Mouse (Mus musculus) ES-E14 (cell line): Measurements from ENCODE around the gene Gm15293. TPM values are rescaled to one million over a fixed set of nuclear protein-coding genes. Genes with fewer than 3 reads are reported as not detected.
"Not testable (repeated sequence)": the region's sequence is repeated elsewhere in the genome, so short reads cannot be mapped to it uniquely, and the experiment has no call there.

Experiments used
- DNase-seq: peaks from one replicate; pipeline ENCODE4 v3.0.0-alpha.2; 2013; ENCODE audit warnings: low read depth, low spot score
- H3K27ac ChIP-seq: 2 replicates; pipeline ENCODE4 v1.5.1; 2012; ENCODE audit warnings: low read depth, mild to moderate bottlenecking, low read length, moderate library complexity, mixed read lengths; ENCODE audit not compliant: poor library complexity, insufficient read depth, severe bottlenecking
- H3K36me3 ChIP-seq: 2 replicates; pipeline ENCODE4 v1.6.1; 2012; ENCODE audit warnings: mild to moderate bottlenecking, low read length, moderate library complexity, mixed read lengths; ENCODE audit not compliant: control insufficient read depth, poor library complexity, insufficient read depth, severe bottlenecking
- H3K4me1 ChIP-seq, 2 experiments: fragments of 150-350 bp in 1 of 2; sonication (generic) in 1 of 2; 2 replicates each; pipeline ENCODE4 v1.6.1; 2012; ENCODE audit warnings: low read length in 2 of 2, mild to moderate bottlenecking in 1 of 2, mixed read lengths in 1 of 2; ENCODE audit not compliant: control insufficient read depth in 2 of 2, insufficient read depth in 2 of 2, poor library complexity in 1 of 2
- H3K4me3 ChIP-seq, 2 experiments: fragments of 150-350 bp in 1 of 2; sonication (generic) in 1 of 2; 2 replicates each; pipeline ENCODE4 v1.5.1; 2012; ENCODE audit warnings: low read length in 2 of 2, low read depth in 1 of 2, mild to moderate bottlenecking in 1 of 2, mixed read lengths in 1 of 2; ENCODE audit not compliant: insufficient read depth in 1 of 2, poor library complexity in 1 of 2, severe bottlenecking in 1 of 2
- H3K9ac ChIP-seq: 2 replicates; pipeline ENCODE4 v1.6.1; 2012; ENCODE audit warnings: low read depth, mild to moderate bottlenecking, low read length, mixed read lengths; ENCODE audit not compliant: poor library complexity, insufficient read depth, severe bottlenecking
- H3K9me3 ChIP-seq: fragments of 150-350 bp; sonication (generic); 2 replicates; pipeline ENCODE4 v1.6.1; 2012; ENCODE audit warnings: low read depth, mild to moderate bottlenecking, low read length; ENCODE audit not compliant: control insufficient read depth, insufficient read depth
- in situ Hi-C, 2 experiments: fragments of 600-800 bp; cut with MboI; formaldehyde crosslinking; loops; one replicate each; pipeline ENCODE4 v1.15.1; 2025; ENCODE audit warnings: low sequenced_read_pairs in 2 of 2, inconsistent platforms in 1 of 2; ENCODE audit not compliant: unreplicated experiment in 2 of 2
- total RNA-seq: library from RNA; depleted of rRNA; stranded (reverse); fragments of 300-350 nt; gene quantifications from 2 replicates; pipeline ENCODE4 v1.2.3, GENCODE M21; 2012; rRNA removed

Gm15293 gene
- total RNA-seq = not detected in 2 replicates

DNA sequence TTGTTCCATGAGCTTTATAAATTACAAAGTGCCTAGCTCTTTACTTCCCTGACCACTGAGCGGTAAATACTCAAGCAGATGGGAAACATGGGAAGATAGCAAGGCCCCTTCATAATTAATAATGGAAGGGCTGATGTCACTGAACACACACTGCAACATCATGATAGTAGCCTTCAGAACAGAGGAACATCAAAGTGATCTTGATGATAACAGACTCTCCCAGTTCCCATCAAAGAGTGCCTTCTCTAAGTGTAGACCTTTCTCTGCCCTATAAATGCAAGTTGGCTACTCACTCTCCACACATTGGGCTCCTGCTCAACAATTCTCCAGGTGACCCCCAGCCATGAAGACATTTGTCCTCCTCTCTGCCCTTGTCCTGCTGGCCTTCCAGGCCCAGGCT is at the start of gene Gm15293:
Gene Gm15293 (plus strand): TSS at position 301 of the 400 bp plus-strand sequence.
- not testable (repeated sequence) for H3K4me1 ChIP-seq

DNA sequence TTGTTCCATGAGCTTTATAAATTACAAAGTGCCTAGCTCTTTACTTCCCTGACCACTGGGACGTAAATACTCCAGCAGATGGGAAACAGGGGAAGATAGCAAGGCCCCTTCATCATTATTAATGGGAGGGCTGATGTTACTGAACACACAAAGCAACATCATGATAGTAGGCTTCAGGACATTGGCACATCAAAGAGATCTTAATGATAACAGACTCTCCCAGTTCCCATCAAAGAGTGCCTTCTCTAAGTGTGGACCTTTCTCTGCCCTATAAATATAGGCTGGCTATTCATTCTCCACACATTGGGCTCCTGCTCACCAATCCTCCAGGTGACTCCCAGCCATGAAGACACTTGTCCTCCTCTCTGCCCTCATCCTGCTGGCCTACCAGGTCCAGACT is 39.4 kb upstream of the Gm15293 start, which contains the start of gene Defa22:
Gene Defa22 (plus strand): TSS at position 301 of the 400 bp plus-strand sequence.
- H3K4me1 ChIP-seq, H3K9me3 ChIP-seq, H3K9ac ChIP-seq, DNase-seq, in situ Hi-C loops, H3K27ac ChIP-seq, H3K36me3 ChIP-seq, H3K4me3 ChIP-seq: not testable (repeated sequence)

More for the DNA sequence above, at the start of gene Gm15293:
- H3K36me3 ChIP-seq, H3K9ac ChIP-seq, H3K9me3 ChIP-seq, in situ Hi-C loops, DNase-seq, H3K4me3 ChIP-seq, H3K27ac ChIP-seq: not testable (repeated sequence)

DNA sequence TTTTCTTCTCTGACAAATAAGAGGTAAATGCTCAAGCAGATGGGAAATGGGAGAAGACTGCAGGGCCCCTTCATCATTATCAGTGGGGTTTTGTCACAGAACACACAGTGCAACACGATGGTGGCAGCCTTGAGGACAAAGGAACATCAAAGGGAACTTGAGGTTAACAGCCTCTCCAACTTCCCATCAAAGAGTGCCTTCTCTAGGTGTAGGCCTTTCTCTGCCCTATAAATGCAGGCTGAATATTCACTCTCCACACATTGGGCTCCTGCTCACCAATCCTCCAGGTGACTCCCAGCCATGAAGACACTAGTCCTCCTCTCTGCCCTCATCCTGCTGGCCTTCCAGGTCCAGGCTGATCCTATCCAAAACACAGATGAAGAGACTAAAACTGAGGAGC is 10.0 kb upstream of the Gm15293 start, which contains the start of gene Defa31:
Gene Defa31 (plus strand): TSS at position 301 of the 400 bp plus-strand sequence.
- H3K36me3 ChIP-seq, H3K27ac ChIP-seq, H3K4me3 ChIP-seq, DNase-seq, H3K4me1 ChIP-seq, in situ Hi-C loops, H3K9me3 ChIP-seq, H3K9ac ChIP-seq: not testable (repeated sequence)

Other genes with a start within 250 kb of the Gm15293 start
- gene Defa21, start 176.0 kb upstream of the Gm15293 start, total RNA-seq = not detected in 2 replicates
- gene Defa23, start 146.5 kb upstream of the Gm15293 start, total RNA-seq = not detected in 2 replicates
- gene Defa35, start 136.5 kb upstream of the Gm15293 start, total RNA-seq = not detected in 2 replicates
- gene Defa25, start 117.1 kb upstream of the Gm15293 start, total RNA-seq = not detected in 2 replicates
- not detected in 2 replicates for gene Gm14851, start 105.5 kb upstream of the Gm15293 start, total RNA-seq
- 1.2 TPM in 1 of 2 replicates, not detected in the other for gene Defa30, start 66.9 kb upstream of the Gm15293 start, total RNA-seq
- not detected in 2 replicates for gene Defa22, start 39.3 kb upstream of the Gm15293 start, total RNA-seq
- 1.3 and 1.5 TPM in 2 replicates for gene Defa31, start 9.9 kb upstream of the Gm15293 start, total RNA-seq
- not detected in 2 replicates for gene Gm15292, start 48.2 kb downstream of the Gm15293 start, total RNA-seq
- gene Defa27, start 114.0 kb downstream of the Gm15293 start, total RNA-seq = not detected in 2 replicates
- gene Defa29, start 125.5 kb downstream of the Gm15293 start, total RNA-seq = not detected in 2 replicates
- gene Defa2, start 177.0 kb downstream of the Gm15293 start, total RNA-seq = not detected in 2 replicates
- not detected in 2 replicates for gene Defa33, start 190.2 kb downstream of the Gm15293 start, total RNA-seq
- not detected in 2 replicates for gene Defa36, start 225.8 kb downstream of the Gm15293 start, total RNA-seq